Mouse (Mus musculus) brain, embryonic 14.5 days (tissue): Measurements from ENCODE around the gene Slc22a22.

ENCODE experiments used
- CTCF ChIP-seq: fragments of 200-500 bp; IDR thresholded peaks from 2 replicates; pipeline ENCODE4 v1.5.1; 2012; ENCODE audit warnings: inconsistent platforms, mild to moderate bottlenecking, moderate library complexity, borderline replicate concordance; ENCODE audit not compliant: insufficient read depth, insufficient read length; ENCODE audit errors: extremely low read depth
- POLR2A ChIP-seq: fragments of 200-500 bp; IDR thresholded peaks from 2 replicates; pipeline ENCODE4 v1.6.1; 2012; ENCODE audit warnings: mild to moderate bottlenecking, inconsistent platforms, borderline replicate concordance; ENCODE audit not compliant: poor library complexity, insufficient read depth, insufficient read length, severe bottlenecking; ENCODE audit errors: extremely low read depth

GRCm38 (mm10) chr15:57523510-57524298, 46.3 kb upstream of the Slc22a22 start:
- TF ChIP-seq CTCF (no peak), POLR2A (no peak)
